Mouse (Mus musculus) hindbrain, postnatal 0 days (tissue): ENCODE data around the gene Slc25a17. TPM values are rescaled to one million over a fixed set of nuclear protein-coding genes. Genes with fewer than 3 reads are reported as not detected.

Experiments
- ATAC-seq: fragments of 200-750 bp; cut with Nextera tagmentation; 2 replicates; pipeline ENCODE4 v1.8.0; 2017; ENCODE audit warnings: mild to moderate bottlenecking, moderate TSS enrichment, moderate library complexity
- DNase-seq: peaks from one replicate; pipeline ENCODE4 v3.0.0-alpha.2; 2015; ENCODE audit warnings: low spot score
- H3K27ac ChIP-seq: fragments of 300-500 bp; sonication (generic); 2 replicates; pipeline ENCODE4 v1.5.1; 2014; ENCODE audit warnings: mild to moderate bottlenecking
- H3K27me3 ChIP-seq: fragments of 300-500 bp; sonication (generic); 2 replicates; pipeline ENCODE4 v1.6.1; 2014; ENCODE audit warnings: low read length, mixed read lengths; ENCODE audit not compliant: insufficient read depth
- H3K36me3 ChIP-seq: fragments of 300-500 bp; sonication (generic); 2 replicates; pipeline ENCODE4 v1.6.1; 2014; ENCODE audit warnings: low read length, mixed read lengths; ENCODE audit not compliant: insufficient read depth
- H3K4me1 ChIP-seq: fragments of 300-500 bp; sonication (generic); 2 replicates; pipeline ENCODE4 v1.6.1; 2014; ENCODE audit warnings: antibody characterized with exemption, low read length, mixed read lengths; ENCODE audit not compliant: insufficient read depth
- H3K4me2 ChIP-seq: fragments of 300-500 bp; sonication (generic); 2 replicates; pipeline ENCODE4 v1.6.1; 2014; ENCODE audit warnings: low read depth, mild to moderate bottlenecking, low read length, moderate library complexity, mixed read lengths
- H3K4me3 ChIP-seq: fragments of 300-500 bp; sonication (generic); 2 replicates; pipeline ENCODE4 v1.5.1; 2014; ENCODE audit warnings: low read length
- H3K9ac ChIP-seq: fragments of 300-500 bp; sonication (generic); replicated peaks from 2 replicates; pipeline ENCODE4 v1.6.1; 2014; ENCODE audit warnings: mild to moderate bottlenecking, low read length, moderate library complexity, mixed read lengths
- H3K9me3 ChIP-seq: fragments of 300-500 bp; sonication (generic); 2 replicates; pipeline ENCODE4 v1.6.1; 2016; ENCODE audit warnings: low read length, mixed read lengths
- CTCF ChIP-seq: IDR thresholded peaks from 2 replicates; pipeline ENCODE4 v1.5.1; 2016; ENCODE audit warnings: antibody characterized with exemption, control low read depth, low read depth
- WGBS: fragments of 180-500 bp; shearing (Covaris S2); extraction: QIAGEN DNeasy Blood & Tissue Kit; methylation state at CpG from one replicate; pipeline ENCODE4 v1.1.7; 2014; 5-methylcytosine and 5-hydroxymethylcytosine counted together
- polyA plus RNA-seq: library from polyadenylated mRNA; unstranded; fragments of >200 nt; fragmentation: Nextera tagmentation; extraction: Ambion mirVana; gene quantifications from 2 replicates; pipeline ENCODE4 v1.2.1, GENCODE M21; 2015
- total RNA-seq: library from RNA; depleted of rRNA; stranded (reverse); fragments of >200 nt; gene quantifications from 2 replicates; pipeline ENCODE4 v1.2.3, GENCODE M21; 2014

Gene Slc25a17
- total and polyA plus RNA-seq, 2 experiments from 2014 or later: 66.3 to 110 TPM

DNA sequence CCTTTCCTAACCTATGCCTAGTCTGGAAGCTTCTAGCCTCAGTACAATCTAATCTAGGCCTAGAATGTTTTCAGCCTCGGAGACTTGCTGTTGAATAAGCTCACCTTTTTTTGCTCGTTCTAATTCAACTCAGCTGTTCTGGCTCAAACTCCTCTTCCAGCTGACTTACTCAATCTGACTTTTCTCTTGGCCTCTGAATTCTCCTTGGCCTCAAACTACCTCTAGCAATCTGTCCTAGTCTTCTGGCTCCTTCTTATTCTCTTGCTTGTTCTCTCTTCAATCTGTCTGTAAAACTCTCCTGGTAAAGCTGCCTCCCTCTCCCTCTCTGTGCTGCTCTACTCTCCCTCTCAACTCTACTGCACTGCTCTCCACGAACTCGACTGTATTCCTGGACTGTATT lies 35.6 kb downstream of the Slc25a17 start:
- Histone ChIP-seq H3K9me3 (no peaks in the 10 kb centered on the region), H3K36me3 (peaks cover 41% of the 10 kb centered on the region)

DNA sequence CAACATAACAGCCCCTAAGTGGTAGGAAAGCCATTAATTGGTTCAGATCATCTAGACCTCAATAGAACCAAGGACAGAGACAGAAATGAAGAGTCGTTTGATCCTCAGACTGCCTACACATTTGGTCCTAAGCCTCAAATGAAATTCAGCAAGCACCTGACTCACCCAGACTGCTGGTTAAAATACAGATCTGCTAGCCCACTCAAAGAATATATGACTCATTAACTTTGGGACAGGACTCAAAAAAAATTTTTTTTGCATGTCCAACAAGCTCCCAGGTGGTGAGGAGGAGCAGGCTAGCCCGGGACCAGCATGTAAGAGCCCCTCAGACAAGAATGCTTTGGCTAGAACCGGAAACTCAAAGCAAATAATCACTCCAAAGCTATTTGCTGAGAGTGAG lies 40.5 kb downstream of the Slc25a17 start:
- Histone ChIP-seq H3K9ac (no peak overlapping the region), H3K9me3 (no peaks in the 10 kb centered on the region), H3K4me1 (no peaks in the 10 kb centered on the region), H3K4me2 (no peak overlapping the region), H3K36me3 (peaks cover 30% of the 10 kb centered on the region), H3K27me3 (no peaks in the 10 kb centered on the region), H3K4me3 (no peak overlapping the region), H3K27ac (no peak overlapping the region)
- DNase-seq: no peak
- ATAC-seq: no peak
- no peak for TF ChIP-seq CTCF
- 98% methylated on average over 3 of the region's 3 CpGs for WGBS

More for the DNA sequence above, 35.6 kb downstream of the Slc25a17 start:
- no peak overlapping the region for H3K4me3 ChIP-seq
- DNase-seq (no peak), ATAC-seq (no peak)
- WGBS: 84% methylated on average over 4 of the region's 4 CpGs
- H3K27me3 ChIP-seq: no peaks in the 10 kb centered on the region
- no peak overlapping the region for H3K4me2 ChIP-seq
- no peak overlapping the region for H3K27ac ChIP-seq
- no peak overlapping the region for H3K9ac ChIP-seq
- no peaks in the 10 kb centered on the region for H3K4me1 ChIP-seq
- TF ChIP-seq CTCF: no peak

DNA sequence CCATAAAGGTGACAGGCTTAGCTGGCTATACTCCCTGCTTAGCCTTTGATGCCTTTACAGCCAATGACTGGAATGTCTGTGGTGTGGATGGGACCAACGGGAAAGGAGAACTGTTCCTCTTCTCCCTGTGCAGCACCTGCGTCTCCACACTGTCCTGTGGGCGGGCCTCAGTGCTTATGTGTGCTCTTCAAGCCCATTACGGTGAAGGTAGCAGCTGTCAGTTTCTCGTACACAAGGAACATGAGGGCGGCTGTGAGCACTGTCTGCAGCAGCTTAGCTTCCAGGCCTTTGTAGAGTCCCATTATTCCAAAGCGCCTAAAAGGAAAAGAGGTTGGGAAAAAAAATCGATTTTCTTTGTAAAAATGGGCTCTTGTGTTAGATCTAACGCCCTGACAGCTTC lies 41.1 kb downstream of the Slc25a17 start:
- Histone ChIP-seq H3K4me3 (no peak overlapping the region), H3K4me1 (no peaks in the 10 kb centered on the region), H3K27me3 (no peaks in the 10 kb centered on the region), H3K36me3 (peaks cover 30% of the 10 kb centered on the region), H3K27ac (no peak overlapping the region), H3K9ac (no peak overlapping the region), H3K4me2 (no peak overlapping the region), H3K9me3 (no peaks in the 10 kb centered on the region)
- ATAC-seq (no peak), DNase-seq (no peak)
- 95% methylated on average over 9 of the region's 9 CpGs for WGBS
- no peak for TF ChIP-seq CTCF

DNA sequence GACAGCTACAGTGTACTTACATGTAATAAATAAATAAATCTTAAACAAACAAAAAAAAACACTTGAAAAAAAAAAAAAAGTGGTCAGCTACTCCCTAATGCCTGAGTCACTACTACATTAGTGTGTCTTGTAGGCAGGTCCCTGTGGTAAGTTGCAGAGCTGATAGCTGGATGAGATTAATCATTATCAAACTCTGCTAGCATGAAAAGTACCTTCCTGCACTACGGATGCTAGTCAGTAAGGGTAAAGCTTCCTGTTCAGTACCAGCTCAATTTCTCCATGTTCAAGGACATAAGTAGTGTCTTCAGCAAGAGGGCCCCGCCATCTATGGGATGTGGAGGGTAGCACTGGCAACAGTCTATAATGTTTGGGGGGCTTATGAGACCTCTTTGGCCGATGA lies 46.7 kb downstream of the Slc25a17 start:
- H3K9ac ChIP-seq: no peak overlapping the region
- H3K36me3 ChIP-seq: 0 out of 2 replicates have a peak, but pooled peaks cover 3% of the 10 kb centered on the region
- 96% methylated on average over 3 of the region's 3 CpGs for WGBS
- H3K4me2 ChIP-seq: no peak overlapping the region
- no peaks in the 10 kb centered on the region for H3K9me3 ChIP-seq
- H3K27me3 ChIP-seq: no peaks in the 10 kb centered on the region
- no peak overlapping the region for H3K4me3 ChIP-seq
- DNase-seq: no peak
- 0 out of 2 replicates have a peak, but pooled peaks have one; percentile 2 for TF ChIP-seq CTCF
- ATAC-seq: no peak
- no peak overlapping the region for H3K27ac ChIP-seq
- no peaks in the 10 kb centered on the region for H3K4me1 ChIP-seq

DNA sequence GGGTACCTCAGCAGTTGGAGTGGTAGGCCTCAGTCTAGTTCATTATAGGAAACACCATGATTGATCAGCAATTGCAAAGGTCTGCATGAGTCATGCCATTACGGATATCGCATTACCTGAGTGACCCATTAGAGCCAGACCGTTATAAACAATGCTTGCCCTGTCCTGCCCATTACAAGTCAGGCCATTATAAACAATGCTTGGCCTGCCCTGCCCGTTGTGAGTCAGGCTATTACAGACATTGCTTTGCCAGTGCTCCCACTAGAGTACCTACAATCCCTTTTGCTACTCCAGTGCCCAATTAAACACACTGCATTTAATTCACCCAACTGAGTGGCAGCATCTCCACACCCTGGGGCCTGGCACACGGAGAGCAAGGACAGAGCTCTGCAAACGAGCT lies 49.6 kb downstream of the Slc25a17 start:
- H3K36me3 ChIP-seq: no peaks in the 10 kb centered on the region
- H3K27me3 ChIP-seq: no peaks in the 10 kb centered on the region

DNA sequence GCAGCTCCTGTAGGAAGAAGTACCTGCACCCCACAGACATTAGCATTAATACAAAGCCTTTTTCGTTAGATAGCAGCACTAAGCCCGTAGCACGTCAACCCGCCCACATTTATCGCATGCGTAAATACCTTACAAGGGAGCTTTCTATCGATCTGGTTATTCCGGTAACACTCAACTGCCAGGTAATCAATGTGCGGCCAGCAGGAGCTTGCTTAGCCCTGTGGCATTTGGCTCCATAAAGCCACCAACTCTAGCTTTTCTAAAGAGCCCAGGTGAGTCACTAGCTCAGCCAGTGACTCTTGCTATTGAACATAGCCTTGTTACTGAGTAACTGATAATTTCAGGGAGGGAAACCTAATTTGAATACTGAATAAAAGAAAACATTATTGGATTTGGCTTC lies 50.3 kb downstream of the Slc25a17 start:
- H3K27me3 ChIP-seq: no peaks in the 10 kb centered on the region
- H3K36me3 ChIP-seq: no peaks in the 10 kb centered on the region
- no peaks in the 10 kb centered on the region for H3K4me1 ChIP-seq
- H3K4me3 ChIP-seq: no peak overlapping the region
- H3K9me3 ChIP-seq: no peaks in the 10 kb centered on the region
- no peak for TF ChIP-seq CTCF
- ATAC-seq: no peak
- 92% methylated on average over 9 of the region's 9 CpGs for WGBS
- no peak for DNase-seq
- no peak overlapping the region for H3K9ac ChIP-seq
- H3K27ac ChIP-seq: no peak overlapping the region
- H3K4me2 ChIP-seq: no peak overlapping the region

More for the DNA sequence above, 49.6 kb downstream of the Slc25a17 start:
- no peaks in the 10 kb centered on the region for H3K9me3 ChIP-seq
- no peak overlapping the region for H3K4me2 ChIP-seq
- no peaks in the 10 kb centered on the region for H3K4me1 ChIP-seq
- no peak for DNase-seq
- ATAC-seq: no peak; the same call in 1 of the 2 replicates
- H3K4me3 ChIP-seq: no peak overlapping the region
- TF ChIP-seq CTCF: no peak
- 74% methylated on average over 6 of the region's 6 CpGs for WGBS
- H3K27ac ChIP-seq: no peak overlapping the region
- no peak overlapping the region for H3K9ac ChIP-seq

DNA sequence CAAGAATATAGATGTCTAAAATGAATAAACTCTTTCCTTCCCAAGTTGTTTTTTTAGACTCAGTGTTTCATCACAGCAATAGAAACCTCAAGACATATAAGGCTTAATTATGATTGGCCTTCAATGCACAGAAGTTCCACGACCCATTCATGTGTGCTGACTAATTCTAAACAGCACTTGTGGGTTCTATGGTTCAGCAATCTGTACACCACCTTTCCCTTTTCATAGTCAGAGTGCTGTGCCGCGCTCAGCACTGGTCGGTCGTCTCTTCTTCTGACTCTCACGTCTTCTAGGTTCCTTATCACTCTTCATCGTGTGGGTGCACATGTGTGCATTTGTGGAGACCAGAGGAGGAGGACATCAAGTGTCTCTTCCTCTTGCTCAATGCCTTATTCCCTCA lies 52.6 kb downstream of the Slc25a17 start:
- H3K9me3 ChIP-seq: no peaks in the 10 kb centered on the region
- WGBS: 97% methylated on average over 7 of the region's 7 CpGs
- DNase-seq (no peak), ATAC-seq (no peak)
- H3K4me2 ChIP-seq: no peak overlapping the region
- no peaks in the 10 kb centered on the region for H3K36me3 ChIP-seq
- H3K27ac ChIP-seq: no peak overlapping the region
- H3K4me3 ChIP-seq: no peak overlapping the region
- no peaks in the 10 kb centered on the region for H3K4me1 ChIP-seq
- no peak overlapping the region for H3K9ac ChIP-seq
- no peak for TF ChIP-seq CTCF
- H3K27me3 ChIP-seq: no peaks in the 10 kb centered on the region
